Mouse (Mus musculus) heart, embryonic 14.5 days (tissue): ENCODE results near the gene Arl8a. TPM values are rescaled to one million over a fixed set of nuclear protein-coding genes. Genes with fewer than 3 reads are reported as not detected.

Experiments used
- ATAC-seq: fragments of 200-750 bp; cut with Nextera tagmentation; 2 replicates; pipeline ENCODE4 v1.8.0; 2017; ENCODE audit warnings: low read depth, moderate TSS enrichment; ENCODE audit not compliant: insufficient number of reproducible peaks, insufficient read depth, low FRiP score
- H3K27ac ChIP-seq, 2 experiments: fragments of 200-500 bp in 1 of 2; fragments of 300-500 bp in 1 of 2; sonication (generic) in 1 of 2; replicated peaks in 1 of 2; 2 replicates each; pipeline ENCODE4 v1.5.1; 2012 to 2014; ENCODE audit warnings: low read depth in 2 of 2, low read length in 2 of 2, control low read depth in 1 of 2, mild to moderate bottlenecking in 1 of 2, mixed read lengths in 1 of 2; ENCODE audit not compliant: control insufficient read depth in 1 of 2, insufficient read depth in 1 of 2
- H3K27me3 ChIP-seq: fragments of 300-500 bp; sonication (generic); 2 replicates; pipeline ENCODE4 v1.6.1; 2014; ENCODE audit warnings: mild to moderate bottlenecking, low read length, control low read depth; ENCODE audit not compliant: control insufficient read depth, insufficient read depth
- H3K36me3 ChIP-seq: fragments of 300-500 bp; sonication (generic); 2 replicates; pipeline ENCODE4 v1.6.1; 2014; ENCODE audit warnings: mild to moderate bottlenecking, control low read depth, low read length, mixed read lengths; ENCODE audit not compliant: control insufficient read depth, insufficient read depth
- H3K4me1 ChIP-seq, 2 experiments: fragments of 200-500 bp in 1 of 2; fragments of 300-500 bp in 1 of 2; sonication (generic) in 1 of 2; 2 replicates each; pipeline ENCODE4 v1.6.1; 2012 to 2014; ENCODE audit warnings: low read length in 2 of 2, control low read depth in 1 of 2, mixed read lengths in 1 of 2; ENCODE audit not compliant: control insufficient read depth in 2 of 2, insufficient read depth in 2 of 2
- H3K4me2 ChIP-seq: fragments of 300-500 bp; sonication (generic); 2 replicates; pipeline ENCODE4 v1.6.1; 2014; ENCODE audit warnings: mild to moderate bottlenecking, low read length
- H3K4me3 ChIP-seq, 2 experiments: fragments of 200-500 bp in 1 of 2; fragments of 300-500 bp in 1 of 2; sonication (generic) in 1 of 2; 2 replicates each; pipeline ENCODE4 v1.5.1; 2012 to 2014; ENCODE audit warnings: low read length in 2 of 2, mild to moderate bottlenecking in 2 of 2, control low read depth in 1 of 2, low read depth in 1 of 2, moderate library complexity in 1 of 2; ENCODE audit not compliant: control insufficient read depth in 1 of 2, insufficient read depth in 1 of 2
- H3K9ac ChIP-seq: fragments of 300-500 bp; sonication (generic); 2 replicates; pipeline ENCODE4 v1.6.1; 2014; ENCODE audit warnings: mild to moderate bottlenecking, low read length
- H3K9me3 ChIP-seq: fragments of 300-500 bp; sonication (generic); 2 replicates; pipeline ENCODE4 v1.6.1; 2016; ENCODE audit warnings: low read length, control low read depth; ENCODE audit not compliant: control insufficient read depth
- WGBS: fragments of 180-500 bp; shearing (Covaris S2); extraction: QIAGEN DNeasy Blood & Tissue Kit; methylation state at CpG from one replicate; pipeline ENCODE4 v1.1.7; 2014; 5-methylcytosine and 5-hydroxymethylcytosine counted together
- polyA plus RNA-seq: library from polyadenylated mRNA; unstranded; fragments of >200 nt; fragmentation: Nextera tagmentation; extraction: Ambion mirVana; gene quantifications from 2 replicates; pipeline ENCODE4 v1.2.1, GENCODE M21; 2014

The Arl8a gene
- polyA plus RNA-seq, 1 experiment from 2014 or later: 37.2 TPM

GRCm38 (mm10) chr1:135159074-135159473 lies 12.4 kb downstream of the Arl8a start:
- Histone ChIP-seq H3K4me3 (no peak overlapping the region), H3K27ac (no peak overlapping the region), H3K4me2 (no peak overlapping the region), H3K9me3 (no peaks in the 10 kb centered on the region), H3K36me3 (peaks cover 19% of the 10 kb centered on the region), H3K4me1 (peaks cover 14 to 31% of the 10 kb centered on the region in 2 experiments), H3K27me3 (peaks cover 62% of the 10 kb centered on the region), H3K9ac (no peak overlapping the region)
- 61% methylated on average over 7 of the region's 7 CpGs for WGBS
- no peak for ATAC-seq

- peaks cover 68% of the 10 kb centered on the region for H3K27me3 ChIP-seq
- no peaks in the 10 kb centered on the region for H3K9me3 ChIP-seq
- no peak overlapping the region for H3K4me2 ChIP-seq
- H3K9ac ChIP-seq: no peak overlapping the region
- WGBS: 74% methylated on average over 11 of the region's 11 CpGs
- no peak for ATAC-seq
- peaks cover 19% of the 10 kb centered on the region for H3K36me3 ChIP-seq
- H3K27ac ChIP-seq: no peak overlapping the region
- H3K4me3 ChIP-seq: no peak overlapping the region
- peaks cover 12 to 26% of the 10 kb centered on the region in 2 experiments for H3K4me1 ChIP-seq
Measured at GRCm38 (mm10) chr1:135159556-135160123, 13.0 kb downstream of the Arl8a start.

GRCm38 (mm10) chr1:135160411-135161050 lies 13.9 kb downstream of the Arl8a start:
- 82% methylated on average over 13 of the region's 13 CpGs for WGBS
- Histone ChIP-seq H3K4me3 (no peak overlapping the region), H3K4me1 (peaks cover 10 to 20% of the 10 kb centered on the region in 2 experiments), H3K27ac (no peak overlapping the region), H3K9ac (no peak overlapping the region), H3K36me3 (peaks cover 13% of the 10 kb centered on the region), H3K9me3 (no peaks in the 10 kb centered on the region), H3K4me2 (no peak overlapping the region), H3K27me3 (peaks cover 74% of the 10 kb centered on the region)
- no peak for ATAC-seq

GRCm38 (mm10) chr1:135162720-135163119 lies 16.1 kb downstream of the Arl8a start:
- WGBS: 64% methylated on average over 6 of the region's 6 CpGs
- H3K4me1 ChIP-seq: peaks cover 0 to under 1% of the 10 kb centered on the region in 2 experiments; a peak in 1 of 4 replicates
- no peak overlapping the region for H3K4me2 ChIP-seq
- no peaks in the 10 kb centered on the region for H3K36me3 ChIP-seq
- H3K9ac ChIP-seq: no peak overlapping the region
- H3K9me3 ChIP-seq: no peaks in the 10 kb centered on the region
- no peak for ATAC-seq
- peaks cover 88% of the 10 kb centered on the region for H3K27me3 ChIP-seq
- H3K4me3 ChIP-seq: no peak overlapping the region
- H3K27ac ChIP-seq: no peak overlapping the region

GRCm38 (mm10) chr1:135167435-135167834 lies 20.8 kb downstream of the Arl8a start, which contains the start of gene Gpr37l1:
Gene Gpr37l1, minus strand, starts transcription at chr1:135167681.
- peaks cover 68% of the 10 kb centered on the region for H3K27me3 ChIP-seq
- H3K4me1 ChIP-seq: peaks cover 9 to 11% of the 10 kb centered on the region in 2 experiments
- no peak within 1 kb of the TSS for H3K9ac ChIP-seq
- 70% methylated on average over 11 of the region's 11 CpGs for WGBS
- ATAC-seq: no peak
- no peak within 1 kb of the TSS for H3K27ac ChIP-seq
- no peak within 1 kb of the TSS for H3K4me2 ChIP-seq
- H3K36me3 ChIP-seq: no peaks in the 10 kb centered on the region
- no peak within 1 kb of the TSS for H3K4me3 ChIP-seq
- H3K9me3 ChIP-seq: no peaks in the 10 kb centered on the region

- Histone ChIP-seq H3K4me2 (no peak overlapping the region), H3K9ac (no peak overlapping the region), H3K9me3 (no peaks in the 10 kb centered on the region), H3K36me3 (no peaks in the 10 kb centered on the region), H3K4me3 (no peak overlapping the region), H3K4me1 (peaks cover 9 to 11% of the 10 kb centered on the region in 2 experiments), H3K27me3 (peaks cover 65% of the 10 kb centered on the region), H3K27ac (no peak overlapping the region)
- ATAC-seq: no peak
- WGBS: 88% methylated on average over 10 of the region's 10 CpGs
Measured at GRCm38 (mm10) chr1:135168453-135169200, 22.0 kb downstream of the Arl8a start.

GRCm38 (mm10) chr1:135169556-135170224 lies 23.1 kb downstream of the Arl8a start:
- 41% methylated on average over 12 of the region's 12 CpGs for WGBS
- Histone ChIP-seq H3K27me3 (peaks cover 60% of the 10 kb centered on the region), H3K4me2 (peak overlapping the region; percentile 39), H3K27ac (peak overlapping the region; percentile 58 to 62; a peak in 3 of 4 replicates), H3K4me3 (no peak overlapping the region), H3K36me3 (no peaks in the 10 kb centered on the region), H3K9me3 (no peaks in the 10 kb centered on the region), H3K9ac (0 out of 2 replicates have a peak overlapping the region, but pooled peaks have one; percentile 5), H3K4me1 (peaks cover 9 to 11% of the 10 kb centered on the region in 2 experiments)
- ATAC-seq: peak; percentile 49; the same call in 1 of the 2 replicates
